Mouse (Mus musculus) cortical plate, adult 2 months (tissue): ENCODE data around the gene Ecsit. TPM values are rescaled to one million over a fixed set of nuclear protein-coding genes. Genes with fewer than 3 reads are reported as not detected.

ENCODE experiments used
- H3K27ac ChIP-seq: fragments of 200-500 bp; 2 replicates; pipeline ENCODE4 v1.5.1; 2012; ENCODE audit warnings: low read length, control low read depth, inconsistent platforms; ENCODE audit not compliant: insufficient read depth
- H3K4me1 ChIP-seq: fragments of 200-500 bp; 2 replicates; pipeline ENCODE4 v1.6.1; 2011; ENCODE audit warnings: low read length; ENCODE audit not compliant: control insufficient read depth, insufficient read depth
- H3K4me3 ChIP-seq: fragments of 200-500 bp; 2 replicates; pipeline ENCODE4 v1.5.1; 2011; ENCODE audit warnings: mild to moderate bottlenecking, low read length, control low read depth; ENCODE audit not compliant: insufficient read depth
- CTCF ChIP-seq: fragments of 200-500 bp; IDR thresholded peaks from 2 replicates; pipeline ENCODE4 v1.5.1; 2011; ENCODE audit warnings: mild to moderate bottlenecking, control low read depth, low read length; ENCODE audit not compliant: insufficient read depth; ENCODE audit errors: extremely low read depth
- POLR2A ChIP-seq: fragments of 200-500 bp; IDR thresholded peaks from 2 replicates; pipeline ENCODE4 v1.6.1; 2011; ENCODE audit warnings: mild to moderate bottlenecking, low read length, control low read depth; ENCODE audit not compliant: insufficient read depth; ENCODE audit errors: extremely low read depth
- polyA plus RNA-seq: library from polyadenylated mRNA; depleted of rRNA; stranded (reverse); fragments of >200 nt; gene quantifications from 2 replicates; pipeline ENCODE4 v1.2.3, GENCODE M21; 2012; rRNA removed

Gene Ecsit
- polyA plus RNA-seq, 1 experiment, result 57.4 TPM

- H3K27ac ChIP-seq, result no peak overlapping the region
- H3K4me1 ChIP-seq, result peaks cover 1% of the 10 kb centered on the region
- no peak for TF ChIP-seq CTCF
- TF ChIP-seq POLR2A, result no peak
- H3K4me3 ChIP-seq, result no peak overlapping the region
Measured at GRCm38 (mm10) chr9:22035300-22036044, 49.8 kb downstream of the Ecsit start.

DNA sequence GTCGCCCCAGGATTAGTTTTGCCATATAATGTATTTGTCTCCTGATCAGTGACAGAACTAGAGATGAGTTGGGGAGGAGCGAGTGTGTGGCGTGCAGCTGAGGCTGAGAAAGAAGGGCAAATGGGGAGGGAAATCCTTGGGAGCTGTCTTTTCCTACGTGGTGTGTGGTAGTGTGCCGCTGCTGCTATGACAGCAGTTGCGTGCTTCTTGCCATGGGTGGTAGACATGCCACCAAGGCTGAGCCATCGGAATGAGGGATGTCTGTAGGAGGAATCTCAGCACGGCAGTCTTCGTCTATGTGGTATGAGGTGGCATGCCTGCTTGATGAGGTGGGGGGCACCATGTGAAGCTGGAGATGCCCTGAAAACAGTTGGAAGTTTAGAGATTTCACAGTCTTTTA is 54.9 kb downstream of the Ecsit start:
- H3K4me3 ChIP-seq, result no peak overlapping the region
- no peak overlapping the region for H3K27ac ChIP-seq
- no peaks in the 10 kb centered on the region for H3K4me1 ChIP-seq
- no peak for TF ChIP-seq CTCF
- no peak for TF ChIP-seq POLR2A

DNA sequence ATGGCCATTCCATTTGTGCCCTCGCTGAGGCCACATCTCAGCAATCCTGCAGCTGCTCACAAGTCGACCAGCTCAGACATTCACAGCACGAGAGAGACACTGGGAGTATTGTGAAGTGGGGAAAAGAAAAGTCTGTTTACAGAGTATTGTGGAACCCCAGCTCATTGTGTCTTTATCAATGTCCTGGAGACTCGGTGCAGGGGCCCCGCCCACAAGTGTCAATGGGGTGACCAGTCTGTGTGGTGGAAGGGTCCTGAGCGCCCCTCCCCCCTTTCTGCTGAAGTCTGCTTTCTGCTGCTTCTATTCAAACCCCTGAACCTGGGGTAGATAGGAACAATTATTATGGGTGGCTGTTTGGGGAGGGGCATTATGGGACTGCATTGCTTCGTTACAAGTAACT is 56.8 kb downstream of the Ecsit start:
- Histone ChIP-seq H3K4me3 (no peak overlapping the region), H3K4me1 (no peaks in the 10 kb centered on the region), H3K27ac (no peak overlapping the region)
- TF ChIP-seq POLR2A, result no peak
- no peak for TF ChIP-seq CTCF

DNA sequence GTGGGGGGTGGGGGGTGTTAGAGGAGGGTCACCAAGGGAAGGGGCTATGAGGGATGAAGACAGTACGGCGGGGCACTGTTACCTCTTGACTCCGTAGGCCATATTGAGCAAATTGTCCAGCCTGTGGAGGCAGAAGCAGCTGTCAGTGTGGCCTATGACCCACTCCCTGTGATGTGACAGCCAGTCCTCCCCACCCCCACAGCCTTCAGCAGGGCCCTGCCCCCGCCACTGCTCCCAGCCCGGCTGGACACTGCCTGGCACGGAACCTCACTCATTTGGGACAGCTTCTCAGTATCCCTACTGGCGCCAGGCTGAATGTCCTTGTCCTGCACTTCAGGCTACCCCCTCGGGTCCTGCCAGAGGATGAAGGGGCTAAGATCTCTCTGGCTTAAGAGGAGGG is 60.6 kb downstream of the Ecsit start:
- no peak overlapping the region for H3K4me3 ChIP-seq
- TF ChIP-seq CTCF (no peak), POLR2A (no peak)
- H3K27ac ChIP-seq, result peak overlapping the region; percentile 95
- no peaks in the 10 kb centered on the region for H3K4me1 ChIP-seq

Other genes starting within 250 kb of the Ecsit start
- gene Angptl8, start 249.9 kb downstream of the Ecsit start, polyA plus RNA-seq, result not detected in 2 replicates
- gene Dock6, start 232.8 kb downstream of the Ecsit start, polyA plus RNA-seq, result 42.3 and 42.6 TPM in 2 replicates
- 14.3 and 15.6 TPM in 2 replicates for gene Rab3d, start 167.2 kb downstream of the Ecsit start, polyA plus RNA-seq
- 24.4 and 27.3 TPM in 2 replicates for gene Ccdc159, start 158.0 kb downstream of the Ecsit start, polyA plus RNA-seq
- gene Tmem205, start 157.9 kb downstream of the Ecsit start, polyA plus RNA-seq, result 57.0 and 57.7 TPM in 2 replicates
- gene Plppr2, start 148.4 kb downstream of the Ecsit start, polyA plus RNA-seq, result 183 and 199 TPM in 2 replicates
- gene Swsap1, start 129.7 kb downstream of the Ecsit start, polyA plus RNA-seq, result 7.3 and 8.1 TPM in 2 replicates
- 12.6 and 15.3 TPM in 2 replicates for gene Epor, start 121.9 kb downstream of the Ecsit start, polyA plus RNA-seq
- gene Rgl3, start 96.0 kb downstream of the Ecsit start, polyA plus RNA-seq, result 5.2 and 5.4 TPM in 2 replicates
- 7.7 and 7.9 TPM in 2 replicates for gene Ccdc151, start 82.8 kb downstream of the Ecsit start, polyA plus RNA-seq
- gene Prkcsh, start 82.6 kb downstream of the Ecsit start, polyA plus RNA-seq, result 99.1 and 103 TPM in 2 replicates
- 115 and 117 TPM in 2 replicates for gene Elavl3, start 33.4 kb downstream of the Ecsit start, polyA plus RNA-seq
- 0.21 TPM in 1 of 2 replicates, not detected in the other for gene Gm49318, start 14.2 kb downstream of the Ecsit start, polyA plus RNA-seq
- 34.6 and 36.4 TPM in 2 replicates for gene Zfp653, start 14.1 kb downstream of the Ecsit start, polyA plus RNA-seq
- 1.2 and 2.2 TPM in 2 replicates for gene Cnn1, start 13.8 kb upstream of the Ecsit start, polyA plus RNA-seq
- 122 and 131 TPM in 2 replicates for gene Elof1, start 31.7 kb upstream of the Ecsit start, polyA plus RNA-seq
- gene Acp5, start 50.3 kb upstream of the Ecsit start, polyA plus RNA-seq, result 0.71 and 0.76 TPM in 2 replicates
- gene Pigyl, start 71.4 kb upstream of the Ecsit start, polyA plus RNA-seq, result 89.9 and 97.3 TPM in 2 replicates
- 0.04 and 0.08 TPM in 2 replicates for gene Zfp872, start 102.7 kb upstream of the Ecsit start, polyA plus RNA-seq
- gene Zfp809, start 140.3 kb upstream of the Ecsit start, polyA plus RNA-seq, result 18.2 and 18.3 TPM in 2 replicates
- gene Zfp599, start 174.5 kb upstream of the Ecsit start, polyA plus RNA-seq, result 1.8 and 2.1 TPM in 2 replicates
- gene Zfp810, start 222.2 kb upstream of the Ecsit start, polyA plus RNA-seq, result 15.7 and 18.7 TPM in 2 replicates